Mouse (Mus musculus) megakaryocyte, adult 5-6 weeks (primary cell): Measurements from ENCODE around the gene Tbx10. TPM values are rescaled to one million over a fixed set of nuclear protein-coding genes. Genes with fewer than 3 reads are reported as not detected.
"Not testable (repeated sequence)": the region's sequence is repeated elsewhere in the genome, so short reads cannot be mapped to it uniquely, and the experiment has no call there.

Source experiments
- ATAC-seq: 2 replicates; pipeline ENCODE4 v1.8.0; 2016; ENCODE audit warnings: mild to moderate bottlenecking, inconsistent platforms; ENCODE audit not compliant: poor library complexity, severe bottlenecking
- total RNA-seq, 2 experiments: library from RNA; stranded (forward) in 1 of 2; stranded (reverse) in 1 of 2; fragments of 153-499, 151-499 nt in 1 of 2; fragments of 221-1000, 200-1000 nt in 1 of 2; gene quantifications; 2 replicates each; pipeline versions ENCODE4 v1.2.3 to v1.2.4; 2015 to 2017

Tbx10 gene
- total RNA-seq, 2 experiments from 2014 or later, result not detected

DNA sequence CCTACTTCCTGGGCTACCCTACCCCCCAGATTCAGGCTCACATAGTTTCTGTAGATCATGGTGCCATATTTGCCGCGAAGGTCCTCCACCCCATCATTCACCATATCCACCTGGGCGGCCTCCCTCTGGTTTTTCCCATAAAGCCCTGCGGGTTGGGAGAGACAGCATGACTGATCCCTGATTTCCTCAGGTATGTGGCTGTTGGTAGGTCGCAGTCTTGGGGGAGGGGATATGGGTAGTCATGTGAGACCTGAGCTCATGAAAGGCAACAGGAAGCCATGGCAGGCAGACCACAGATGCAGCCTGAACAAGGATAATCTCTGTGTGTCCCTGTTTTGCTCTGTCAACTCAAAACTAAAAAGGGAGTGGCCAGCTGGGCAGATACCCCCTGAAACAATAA, 48.4 kb downstream of the Tbx10 start:
- not testable (repeated sequence) for ATAC-seq

DNA sequence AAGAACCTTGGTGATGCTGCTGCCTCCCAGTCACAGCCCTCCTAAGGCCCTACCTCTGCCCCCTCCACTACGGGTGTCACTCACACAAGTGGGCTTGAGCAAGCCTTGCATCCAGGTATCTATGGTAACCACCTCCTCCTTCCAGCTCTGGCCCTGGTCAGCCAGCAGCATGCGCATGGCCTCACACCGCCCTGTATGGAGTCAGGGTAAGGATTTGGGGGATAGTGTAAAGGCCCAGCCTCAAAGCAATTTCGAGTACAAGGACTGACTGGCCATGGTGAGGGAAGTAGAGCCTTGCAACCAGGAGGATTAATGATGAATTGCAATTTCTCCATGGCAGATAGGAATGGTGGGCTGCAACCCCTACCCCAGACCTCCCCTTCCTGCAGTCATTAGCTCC, 48.9 kb downstream of the Tbx10 start:
- not testable (repeated sequence) for ATAC-seq

GRCm38 (mm10) chr19:4042124-4042523, 49.6 kb downstream of the Tbx10 start:
- ATAC-seq, result no peak

- not testable (repeated sequence) for ATAC-seq
Observed at GRCm38 (mm10) chr19:4044109-4044508, 51.6 kb downstream of the Tbx10 start.

DNA sequence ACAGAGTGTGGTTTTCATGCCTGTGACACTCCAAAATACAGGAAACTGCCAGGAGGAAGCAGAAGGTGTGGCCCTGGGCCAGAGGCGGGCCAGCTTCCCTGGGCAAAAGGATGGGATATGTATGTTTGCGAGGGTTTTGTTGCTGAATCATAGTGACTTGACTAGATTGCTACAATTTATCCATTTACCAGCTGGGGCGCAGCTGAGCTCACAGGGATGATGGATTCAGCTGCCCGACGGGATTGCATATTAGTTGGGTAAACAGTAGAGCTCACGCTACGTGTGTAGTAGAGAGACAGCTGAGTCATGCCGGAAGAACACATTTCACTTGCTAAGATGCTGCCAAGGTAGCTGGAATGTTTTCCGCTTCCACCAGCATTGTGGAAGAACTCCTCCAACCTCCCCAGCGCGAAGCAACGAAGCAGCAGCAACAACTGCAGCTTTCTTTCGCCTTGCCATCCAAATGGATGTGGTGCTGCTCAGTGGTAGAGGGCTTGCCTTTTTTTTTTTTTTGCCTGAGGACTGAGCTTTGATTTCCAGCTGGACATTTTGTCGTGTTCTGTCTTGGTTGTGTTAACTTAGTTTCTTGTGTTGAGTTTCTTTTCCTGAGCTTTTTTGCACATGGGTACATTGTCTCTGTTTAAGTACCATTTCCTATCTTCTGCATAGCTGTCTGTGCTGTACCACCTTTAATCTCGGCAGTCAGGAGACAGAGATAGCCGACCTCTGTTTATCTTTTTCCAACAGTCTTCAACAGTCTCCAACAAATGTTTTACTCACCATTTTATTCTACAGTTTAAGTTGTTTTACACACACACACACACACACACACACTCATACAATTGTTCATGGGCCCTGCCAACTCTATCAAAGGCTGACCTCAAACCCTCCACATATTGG, 53.7 kb downstream of the Tbx10 start, which contains the start of gene Gstp2:
Gene Gstp2, minus strand, starts transcription at position 58 of the 900 bp plus-strand sequence.
- peak; percentile 48 for ATAC-seq

- no peak for ATAC-seq
Observed at GRCm38 (mm10) chr19:4046866-4047254, 54.3 kb downstream of the Tbx10 start.

DNA sequence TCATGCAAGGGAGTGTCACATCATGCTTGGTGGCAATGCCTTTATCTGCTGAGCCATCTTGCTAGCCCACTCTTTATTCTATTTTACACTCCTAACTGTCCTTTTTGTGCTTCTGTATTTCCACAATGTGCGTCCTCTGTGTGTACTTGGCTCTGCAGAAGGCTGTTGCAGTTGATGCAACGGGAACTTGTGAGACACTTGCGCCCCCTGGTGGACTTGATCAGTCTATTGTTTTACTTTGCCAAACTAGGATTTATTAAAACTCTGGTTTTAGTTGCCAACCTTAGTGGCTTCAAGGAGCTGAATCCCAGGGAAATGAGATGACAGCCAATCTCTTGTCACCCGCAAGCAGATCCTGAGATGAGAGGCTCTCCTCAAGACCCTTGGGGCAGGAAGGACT, 55.3 kb downstream of the Tbx10 start:
- ATAC-seq, result peak; percentile 75

GRCm38 (mm10) chr19:4049069-4049468, 56.5 kb downstream of the Tbx10 start:
- not testable (repeated sequence) for ATAC-seq

Other genes with a start within 250 kb of the Tbx10 start
Only the 30 nearest of the 32 such genes appear.
- 15.9 and 18.9 TPM in 2 replicates for gene Chka, start 141.0 kb upstream of the Tbx10 start, total RNA-seq (2015)
- gene Chka, start 141.0 kb upstream of the Tbx10 start, total RNA-seq (2017), result 19.2 and 22.0 TPM in 2 replicates
- gene Tcirg1, start 85.6 kb upstream of the Tbx10 start, total RNA-seq (2015), result 197 and 207 TPM in 2 replicates
- gene Tcirg1, start 85.6 kb upstream of the Tbx10 start, total RNA-seq (2017), result 315 and 316 TPM in 2 replicates
- gene Ndufs8, start 80.0 kb upstream of the Tbx10 start, total RNA-seq (2015), result 213 and 215 TPM in 2 replicates
- 60.4 and 83.5 TPM in 2 replicates for gene Ndufs8, start 80.0 kb upstream of the Tbx10 start, total RNA-seq (2017)
- 47.3 and 48.1 TPM in 2 replicates for gene Aldh3b1, start 62.9 kb upstream of the Tbx10 start, total RNA-seq (2015)
- 104 TPM in 2 replicates for gene Aldh3b1, start 62.9 kb upstream of the Tbx10 start, total RNA-seq (2017)
- 242 and 258 TPM in 2 replicates for gene Unc93b1, start 57.6 kb upstream of the Tbx10 start, total RNA-seq (2015)
- gene Unc93b1, start 57.6 kb upstream of the Tbx10 start, total RNA-seq (2017), result 447 and 483 TPM in 2 replicates
- gene Aldh3b3, start 34.1 kb upstream of the Tbx10 start, total RNA-seq (2015), result 1.4 and 2.7 TPM in 2 replicates
- 2.4 TPM in 2 replicates for gene Aldh3b3, start 34.1 kb upstream of the Tbx10 start, total RNA-seq (2017)
- 0.18 and 2.2 TPM in 2 replicates for gene Aldh3b2, start 20.4 kb upstream of the Tbx10 start, total RNA-seq (2015)
- gene Aldh3b2, start 20.4 kb upstream of the Tbx10 start, total RNA-seq (2017), result 0.28 and 0.55 TPM in 2 replicates
- gene Acy3, start 6.2 kb upstream of the Tbx10 start, total RNA-seq (2015), result 0.51 and 0.62 TPM in 2 replicates
- not detected in 2 replicates for gene Acy3, start 6.2 kb upstream of the Tbx10 start, total RNA-seq (2017)
- 8.6 and 13.4 TPM in 2 replicates for gene Nudt8, start 7.8 kb downstream of the Tbx10 start, total RNA-seq (2015)
- 4.9 and 5.7 TPM in 2 replicates for gene Nudt8, start 7.8 kb downstream of the Tbx10 start, total RNA-seq (2017)
- gene Gm49405, start 7.9 kb downstream of the Tbx10 start, total RNA-seq (2015), result 0.45 TPM in 1 of 2 replicates, not detected in the other
- gene Gm49405, start 7.9 kb downstream of the Tbx10 start, total RNA-seq (2017), result 0.28 and 1.2 TPM in 2 replicates
- 1.2 and 1.5 TPM in 2 replicates for gene Doc2g, start 10.6 kb downstream of the Tbx10 start, total RNA-seq (2015)
- 0.18 and 0.37 TPM in 2 replicates for gene Doc2g, start 10.6 kb downstream of the Tbx10 start, total RNA-seq (2017)
- 82.1 and 103 TPM in 2 replicates for gene Ndufv1, start 20.1 kb downstream of the Tbx10 start, total RNA-seq (2015)
- gene Ndufv1, start 20.1 kb downstream of the Tbx10 start, total RNA-seq (2017), result 151 and 169 TPM in 2 replicates
- gene Gstp1, start 45.2 kb downstream of the Tbx10 start, total RNA-seq (2015), result 257 and 287 TPM in 2 replicates
- gene Gstp1, start 45.2 kb downstream of the Tbx10 start, total RNA-seq (2017), result 69.5 and 80.2 TPM in 2 replicates
- gene Gstp2, start 53.3 kb downstream of the Tbx10 start, total RNA-seq (2015), result 4.8 TPM in 1 of 2 replicates, not detected in the other
- gene Gstp2, start 53.3 kb downstream of the Tbx10 start, total RNA-seq (2017), result 1.8 TPM in 1 of 2 replicates, not detected in the other
- gene Gstp3, start 66.8 kb downstream of the Tbx10 start, total RNA-seq (2015), result 3.0 and 5.0 TPM in 2 replicates
- 4.0 and 4.5 TPM in 2 replicates for gene Gstp3, start 66.8 kb downstream of the Tbx10 start, total RNA-seq (2017)
- gene Cabp2, start 88.8 kb downstream of the Tbx10 start, total RNA-seq (2015), result not detected in 2 replicates
- gene Cabp2, start 88.8 kb downstream of the Tbx10 start, total RNA-seq (2017), result not detected in 2 replicates
- gene Cdk2ap2, start 104.4 kb downstream of the Tbx10 start, total RNA-seq (2015), result 245 and 277 TPM in 2 replicates
- gene Cdk2ap2, start 104.4 kb downstream of the Tbx10 start, total RNA-seq (2017), result 72.9 and 83.4 TPM in 2 replicates
- 38.3 and 47.7 TPM in 2 replicates for gene Pitpnm1, start 107.2 kb downstream of the Tbx10 start, total RNA-seq (2015)
- gene Pitpnm1, start 107.2 kb downstream of the Tbx10 start, total RNA-seq (2017), result 30.2 and 38.9 TPM in 2 replicates
- gene Aip, start 133.1 kb downstream of the Tbx10 start, total RNA-seq (2015), result 111 and 139 TPM in 2 replicates
- gene Aip, start 133.1 kb downstream of the Tbx10 start, total RNA-seq (2017), result 72.5 and 76.7 TPM in 2 replicates
- not detected in 2 replicates for gene Gpr152, start 147.0 kb downstream of the Tbx10 start, total RNA-seq (2015)
- gene Gpr152, start 147.0 kb downstream of the Tbx10 start, total RNA-seq (2017), result not detected in 2 replicates
- 0.14 and 0.22 TPM in 2 replicates for gene Cabp4, start 151.3 kb downstream of the Tbx10 start, total RNA-seq (2015)
- not detected in 2 replicates for gene Cabp4, start 151.3 kb downstream of the Tbx10 start, total RNA-seq (2017)
- gene Coro1b, start 155.9 kb downstream of the Tbx10 start, total RNA-seq (2015), result 279 and 345 TPM in 2 replicates
- gene Coro1b, start 155.9 kb downstream of the Tbx10 start, total RNA-seq (2017), result 142 and 161 TPM in 2 replicates
- gene Ptprcap, start 160.9 kb downstream of the Tbx10 start, total RNA-seq (2015), result 30.5 and 42.1 TPM in 2 replicates
- 43.9 and 44.8 TPM in 2 replicates for gene Ptprcap, start 160.9 kb downstream of the Tbx10 start, total RNA-seq (2017)
- gene Rps6kb2, start 170.6 kb downstream of the Tbx10 start, total RNA-seq (2015), result 21.0 and 26.7 TPM in 2 replicates
- gene Rps6kb2, start 170.6 kb downstream of the Tbx10 start, total RNA-seq (2017), result 21.0 and 25.0 TPM in 2 replicates
- gene Carns1, start 182.7 kb downstream of the Tbx10 start, total RNA-seq (2015), result 3.9 and 4.7 TPM in 2 replicates
- gene Carns1, start 182.7 kb downstream of the Tbx10 start, total RNA-seq (2017), result 1.3 and 2.0 TPM in 2 replicates
- gene Tbc1d10c, start 198.5 kb downstream of the Tbx10 start, total RNA-seq (2015), result 52.8 and 59.9 TPM in 2 replicates
- 21.5 and 33.5 TPM in 2 replicates for gene Tbc1d10c, start 198.5 kb downstream of the Tbx10 start, total RNA-seq (2017)
- gene Ppp1ca, start 199.3 kb downstream of the Tbx10 start, total RNA-seq (2015), result 496 and 536 TPM in 2 replicates
- gene Ppp1ca, start 199.3 kb downstream of the Tbx10 start, total RNA-seq (2017), result 639 and 705 TPM in 2 replicates
- gene Rad9a, start 208.9 kb downstream of the Tbx10 start, total RNA-seq (2015), result 32.8 and 36.7 TPM in 2 replicates
- 21.4 and 22.8 TPM in 2 replicates for gene Rad9a, start 208.9 kb downstream of the Tbx10 start, total RNA-seq (2017)
- 1.4 and 2.9 TPM in 2 replicates for gene Clcf1, start 221.5 kb downstream of the Tbx10 start, total RNA-seq (2015)
- 0.40 and 2.2 TPM in 2 replicates for gene Clcf1, start 221.5 kb downstream of the Tbx10 start, total RNA-seq (2017)
- not detected in 2 replicates for gene AC109138.7, start 221.6 kb downstream of the Tbx10 start, total RNA-seq (2015)
- not detected in 2 replicates for gene AC109138.7, start 221.6 kb downstream of the Tbx10 start, total RNA-seq (2017)